Mouse (Mus musculus): Measurements from ENCODE around the gene Ttc7b.

DNA sequence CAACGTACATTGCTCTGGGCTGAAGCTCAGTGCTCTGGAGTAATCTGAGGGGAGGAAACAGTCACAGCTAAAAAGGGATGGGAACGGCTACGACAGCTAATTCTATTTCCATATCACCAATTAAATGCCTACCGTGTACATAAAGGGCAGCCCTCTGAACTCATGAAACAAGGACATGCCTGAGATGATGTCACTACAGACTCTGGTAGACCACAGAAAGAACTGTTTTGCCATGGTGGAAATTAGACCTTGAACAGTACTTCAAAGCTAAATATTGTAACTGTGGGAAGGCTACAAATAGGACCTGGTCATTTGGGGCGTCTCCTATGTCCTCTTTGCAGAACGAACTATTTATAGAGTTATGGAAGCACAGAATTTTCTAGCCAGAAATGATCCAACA lies 99.7 kb downstream of the Ttc7b start:
- TF ChIP-seq POLR2A (IDR thresholded peaks at IDR 0.05; ENCODE audit: insufficient read depth, low read depth, low read length) (no peak), CTCF (IDR thresholded peaks at IDR 0.05; ENCODE audit: insufficient read depth, low read depth, low read length) (no peak)
